Mouse (Mus musculus) CD4-positive, CD25-positive, alpha-beta regulatory T cell, adult 2 months (primary cell): ENCODE measurements around the gene Ppfia1.

Experiments
- DNase-seq: peaks from one replicate; pipeline ENCODE4 v3.0.0-alpha.2; 2012; ENCODE audit warnings: low read depth, low spot score

Gene Ppfia1

DNA sequence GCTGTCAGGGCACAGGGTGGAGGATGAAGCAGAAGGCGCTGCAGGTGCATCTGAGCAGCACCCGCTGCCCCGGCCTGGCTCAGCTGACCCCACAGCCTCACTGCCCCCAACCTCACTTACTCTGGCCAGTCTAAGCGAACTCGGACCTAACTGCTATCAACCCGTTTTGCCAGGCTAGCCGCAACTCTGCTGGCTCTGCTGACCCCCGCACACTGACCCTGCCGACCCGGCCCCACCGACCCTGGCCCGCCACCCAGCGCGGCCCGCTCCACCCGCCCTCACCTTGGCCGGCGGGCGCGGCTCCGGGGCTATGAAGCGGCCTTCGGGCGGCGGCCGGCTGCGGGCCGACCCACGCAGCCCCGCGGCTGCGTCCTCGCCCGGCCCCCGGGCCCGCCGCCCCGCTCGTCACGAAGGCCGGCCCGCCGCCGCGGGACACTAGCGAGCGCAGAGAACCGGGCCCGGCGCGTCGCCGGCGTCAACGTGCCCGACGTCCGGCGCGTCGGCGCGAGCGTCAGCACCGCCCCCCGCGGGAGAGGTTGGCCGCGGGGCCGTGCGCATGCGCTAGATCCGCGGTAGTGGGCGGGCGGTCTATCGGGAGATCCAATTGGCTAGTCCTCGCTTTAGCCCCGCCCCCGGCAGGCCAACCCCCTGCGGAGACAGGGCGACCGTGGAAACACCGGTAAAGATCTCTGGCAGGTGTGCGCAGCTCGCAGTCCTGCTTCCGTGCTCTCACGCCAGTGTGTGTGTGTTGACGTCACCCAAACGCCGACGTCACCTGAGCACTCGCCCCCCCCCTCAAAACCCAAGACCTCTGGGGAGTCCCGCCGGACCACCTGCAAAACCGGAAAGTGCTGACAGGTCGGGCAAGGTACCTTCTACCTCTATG, at the start of gene Ppfia1:
Gene Ppfia1, minus strand, starts transcription at position 493 of the 886 bp plus-strand sequence.
- peak; percentile 99 for DNase-seq

- DNase-seq, result no peak
Measured at GRCm38 (mm10) chr7:144600333-144600900, 46.9 kb upstream of the Ppfia1 start.

DNA sequence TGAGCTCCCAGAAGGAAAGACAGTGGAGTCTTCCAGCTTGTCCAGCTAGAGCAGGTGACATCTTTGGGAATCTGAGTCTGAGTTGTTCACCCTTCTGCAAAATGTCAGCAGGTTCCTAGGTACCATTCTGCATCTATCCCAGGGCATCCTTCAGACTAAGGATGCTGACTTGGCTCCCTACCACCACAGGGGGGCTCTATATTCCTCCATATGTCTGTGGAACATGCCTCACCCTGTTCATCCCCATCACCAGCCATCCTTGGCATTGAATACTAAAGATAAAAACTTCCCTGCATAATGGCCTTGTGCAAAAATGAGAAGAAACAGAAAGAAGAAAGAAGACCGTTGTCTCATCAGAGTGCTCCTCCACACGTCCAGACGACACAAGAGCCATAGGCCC, 36.0 kb upstream of the Ppfia1 start:
- no peak for DNase-seq

GRCm38 (mm10) chr7:144587291-144587690, 33.8 kb upstream of the Ppfia1 start:
- DNase-seq, result no peak

GRCm38 (mm10) chr7:144585648-144586047, 32.1 kb upstream of the Ppfia1 start:
- peak; percentile 52 for DNase-seq

DNA sequence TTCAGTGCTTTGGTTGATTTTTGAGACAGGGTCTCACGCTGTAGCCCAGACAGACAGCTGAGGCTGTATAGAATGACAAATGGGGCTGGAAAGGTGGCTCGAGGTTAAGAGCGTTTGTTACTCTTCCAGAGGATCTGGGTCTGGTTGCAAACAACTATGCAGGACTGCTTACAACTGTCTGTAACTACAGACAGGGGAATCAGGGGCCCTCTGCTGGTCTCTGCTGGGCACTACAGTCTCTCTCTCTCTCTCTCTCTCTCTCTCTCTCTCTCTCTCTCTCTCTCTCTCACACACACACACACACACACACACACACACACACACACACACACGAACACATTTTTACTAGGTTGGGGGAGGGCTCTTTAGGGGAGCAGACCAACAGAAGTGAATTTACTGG, 30.1 kb upstream of the Ppfia1 start:
- peak; percentile 83 for DNase-seq

- peak; percentile 97 for DNase-seq
Measured at GRCm38 (mm10) chr7:144582284-144582980, 28.9 kb upstream of the Ppfia1 start, which contains the start of gene Fadd. Gene Fadd (minus strand): TSS chr7:144582463.

DNA sequence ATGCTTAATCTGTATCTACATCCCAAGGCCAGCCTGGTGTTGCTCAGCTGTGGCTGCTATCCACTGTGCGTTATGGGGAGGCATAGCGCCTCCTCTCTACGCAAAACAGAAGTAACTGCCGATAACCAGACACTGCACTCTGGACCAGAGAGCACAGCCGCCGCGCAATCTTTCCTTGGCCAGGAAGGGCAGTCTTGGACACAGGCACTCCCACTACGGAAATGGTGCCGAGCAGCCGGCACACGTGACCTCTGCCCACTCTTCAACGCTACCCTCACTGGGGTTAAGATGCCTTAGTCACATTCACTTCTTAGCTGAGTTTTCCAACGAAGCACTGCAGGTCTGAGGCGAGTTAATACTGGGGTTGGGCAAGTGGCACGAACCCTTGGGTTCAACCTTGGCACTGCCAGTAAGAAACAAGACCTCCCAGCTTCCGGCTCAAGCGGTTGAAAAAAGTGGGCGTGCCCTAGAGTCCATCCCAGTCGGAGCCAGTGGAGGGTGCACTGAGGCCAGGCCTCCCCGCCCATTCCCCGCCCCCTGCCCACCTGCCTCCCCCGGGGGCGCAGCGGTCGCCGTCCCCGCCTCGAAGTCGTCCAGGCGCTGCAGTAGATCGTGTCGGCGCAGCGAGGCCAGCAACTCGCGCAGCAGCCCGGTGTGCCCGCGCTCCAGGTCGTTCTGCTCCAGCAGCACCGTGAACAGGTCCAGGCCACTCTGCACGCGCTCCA, 28.2 kb upstream of the Ppfia1 start:
- peak; percentile 88 for DNase-seq

DNA sequence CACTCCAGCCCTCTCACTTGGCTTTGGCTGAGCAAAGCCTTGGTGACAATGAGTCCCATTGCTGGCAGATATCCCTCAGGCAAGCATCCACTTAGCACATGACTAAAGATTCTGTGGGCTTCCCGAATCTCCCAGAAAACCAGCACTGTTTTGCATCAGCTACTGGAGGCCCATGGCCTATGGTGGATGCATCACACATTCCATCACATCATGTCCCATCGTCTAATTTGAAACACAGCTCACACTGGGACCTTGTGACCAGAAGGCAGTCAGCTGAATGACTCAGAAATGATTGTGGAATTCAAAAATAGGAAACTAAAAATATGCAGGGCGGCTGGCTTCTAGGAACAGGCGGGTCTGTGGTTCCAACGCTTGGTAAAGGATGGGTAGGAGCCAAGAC, 24.3 kb upstream of the Ppfia1 start:
- no peak for DNase-seq

DNA sequence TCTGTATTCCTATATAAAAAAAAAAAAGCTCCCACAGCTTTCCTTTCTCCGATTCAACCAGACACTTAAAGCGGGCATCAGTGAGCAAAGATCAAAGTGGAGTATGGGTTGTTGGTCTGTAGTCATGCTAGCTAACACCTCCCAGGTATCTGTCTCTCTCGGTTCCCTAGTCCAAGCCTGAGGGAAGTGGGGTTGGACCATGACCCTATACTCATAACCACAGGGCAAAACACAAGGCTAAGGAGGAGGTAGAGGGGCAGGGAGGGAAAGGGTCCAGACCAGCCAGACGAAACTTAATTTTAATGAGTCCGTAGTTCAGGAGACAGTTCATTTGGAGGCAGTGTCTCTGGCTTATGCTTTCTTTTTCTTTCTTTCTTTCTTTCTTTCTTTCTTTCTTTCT, 18.7 kb upstream of the Ppfia1 start:
- DNase-seq, result no peak

- DNase-seq, result no peak
Measured at GRCm38 (mm10) chr7:144571598-144571997, 18.1 kb upstream of the Ppfia1 start.

DNA sequence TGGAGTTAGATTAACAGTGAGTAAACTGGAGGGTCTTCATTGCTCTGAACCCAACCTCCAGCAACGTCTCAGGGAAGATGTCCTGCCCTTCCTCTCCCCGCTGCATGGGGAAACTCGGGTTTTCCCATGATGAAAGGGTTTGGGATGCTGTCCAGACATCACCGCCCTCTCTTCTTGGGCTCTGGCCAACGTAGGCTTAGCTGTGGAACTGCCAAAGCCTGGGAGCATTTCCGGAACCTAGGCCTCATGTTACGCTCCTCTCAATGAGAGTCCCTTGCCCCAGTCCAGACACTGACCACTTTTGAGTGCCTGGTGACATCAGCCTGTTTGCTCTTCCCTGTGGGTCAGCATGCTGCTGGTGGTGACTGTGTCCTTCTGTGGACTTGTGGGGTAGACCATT, 15.9 kb upstream of the Ppfia1 start:
- no peak for DNase-seq

- DNase-seq, result no peak
Measured at GRCm38 (mm10) chr7:144568091-144568490, 14.6 kb upstream of the Ppfia1 start.

DNA sequence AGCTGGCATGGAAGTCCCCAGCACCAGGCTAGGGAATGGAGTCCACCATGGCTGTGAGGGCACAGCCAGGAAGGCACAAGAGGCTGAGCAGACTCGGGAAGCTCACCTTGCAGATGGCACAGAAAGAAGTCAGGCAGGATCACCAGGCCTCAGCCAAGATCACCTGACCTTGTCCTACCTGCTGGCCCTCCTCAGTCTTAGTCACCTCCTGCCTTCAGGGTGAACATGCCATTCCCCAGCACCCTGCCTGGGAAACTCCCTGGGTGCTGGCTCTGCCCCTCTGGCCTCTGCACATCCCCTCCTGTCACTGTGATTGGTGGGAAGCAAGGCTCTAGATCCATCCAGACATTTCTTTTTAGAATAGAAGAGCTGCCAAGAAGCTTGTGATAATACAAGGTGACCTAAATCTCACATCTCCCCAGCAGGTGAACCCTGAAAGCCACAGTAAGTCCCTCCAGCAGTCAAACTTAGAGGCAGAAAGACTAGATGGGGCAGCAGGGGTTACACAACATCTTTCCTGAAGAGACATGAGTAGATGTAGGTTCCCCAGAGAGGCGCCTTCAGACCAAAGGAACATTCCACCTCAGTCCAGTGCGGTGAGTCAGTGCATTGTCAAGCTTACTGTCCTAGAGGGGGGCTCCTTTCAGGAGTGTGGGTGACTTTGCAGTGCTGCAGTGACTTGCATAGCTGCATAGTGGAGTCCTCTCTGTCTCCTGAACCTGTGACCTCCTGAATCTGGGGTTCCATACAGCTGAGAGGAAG, 13.6 kb upstream of the Ppfia1 start:
- DNase-seq, result no peak

DNA sequence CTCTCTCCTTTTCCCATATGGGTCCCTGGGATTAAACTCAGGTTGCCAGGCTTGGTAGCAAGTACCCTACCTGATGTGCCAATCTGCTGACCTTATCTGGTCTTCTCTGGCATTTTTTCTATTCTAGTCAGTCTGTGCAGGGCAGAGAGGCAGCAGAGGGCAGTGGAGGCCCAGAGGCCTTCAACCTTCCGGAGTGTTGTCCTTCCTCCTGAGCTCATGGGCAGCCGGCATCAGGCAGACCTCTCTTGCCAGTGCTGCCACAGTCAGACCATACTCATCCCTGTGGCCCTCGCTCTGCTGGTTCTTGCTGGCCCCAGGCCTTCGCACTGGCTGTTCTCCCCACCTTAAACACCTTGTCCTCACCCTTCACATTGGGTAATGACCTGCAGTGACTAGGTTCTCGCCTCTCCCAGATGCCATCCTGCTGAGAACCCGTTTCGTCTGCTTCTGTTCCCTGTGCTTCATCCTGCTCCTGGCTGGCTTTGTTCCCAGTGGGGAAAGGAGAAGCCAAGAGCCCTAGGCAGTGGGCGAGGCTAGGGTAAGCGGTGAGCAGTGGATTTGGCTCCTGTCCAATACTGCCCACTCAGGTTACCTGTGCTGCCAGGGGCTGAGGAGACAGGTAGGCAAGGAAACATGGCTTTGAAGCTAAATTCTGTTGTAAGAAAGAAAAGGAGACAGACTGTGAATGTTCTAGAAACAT, 10.1 kb upstream of the Ppfia1 start:
- DNase-seq, result no peak

- DNase-seq, result no peak
Measured at GRCm38 (mm10) chr7:144562016-144562415, 8.5 kb upstream of the Ppfia1 start.

DNA sequence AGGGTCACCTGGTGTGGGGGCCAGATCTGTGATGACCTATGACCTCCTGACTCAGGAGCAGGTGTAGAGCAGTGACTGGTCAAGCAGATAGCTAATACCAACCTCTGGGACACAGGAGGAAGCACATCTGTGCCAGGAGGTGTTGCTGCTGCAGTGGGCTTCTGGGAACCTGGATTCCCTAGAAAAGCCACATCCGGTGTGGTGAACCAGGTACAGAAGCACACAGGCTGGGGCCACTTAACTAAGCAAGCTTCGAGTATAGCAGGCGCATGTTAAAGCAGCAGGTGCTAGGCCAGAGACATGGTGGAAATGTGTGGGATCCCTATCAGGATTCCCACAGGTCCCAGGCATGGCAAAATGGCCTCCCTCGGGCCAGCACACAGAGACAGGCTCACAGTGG, 7.1 kb upstream of the Ppfia1 start:
- peak; percentile 70 for DNase-seq

DNA sequence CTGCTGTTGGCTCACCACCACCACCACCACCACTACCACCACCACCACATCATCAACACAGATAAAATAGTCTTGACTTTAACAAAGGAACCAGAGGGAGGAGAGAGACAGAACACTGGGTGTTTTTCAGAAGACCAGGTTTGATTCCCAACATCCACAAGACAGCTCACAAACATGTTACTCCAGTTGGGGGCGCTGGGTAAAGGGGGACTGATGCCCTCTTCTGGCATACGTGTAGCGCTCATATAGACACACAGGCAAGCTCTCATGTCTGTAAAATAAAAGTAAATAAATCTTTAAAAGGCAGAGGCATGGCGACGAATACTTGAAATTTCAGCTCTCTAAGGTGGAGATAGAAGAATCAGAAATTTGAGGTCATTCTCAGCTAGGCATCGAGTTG, 5.0 kb upstream of the Ppfia1 start:
- no peak for DNase-seq

DNA sequence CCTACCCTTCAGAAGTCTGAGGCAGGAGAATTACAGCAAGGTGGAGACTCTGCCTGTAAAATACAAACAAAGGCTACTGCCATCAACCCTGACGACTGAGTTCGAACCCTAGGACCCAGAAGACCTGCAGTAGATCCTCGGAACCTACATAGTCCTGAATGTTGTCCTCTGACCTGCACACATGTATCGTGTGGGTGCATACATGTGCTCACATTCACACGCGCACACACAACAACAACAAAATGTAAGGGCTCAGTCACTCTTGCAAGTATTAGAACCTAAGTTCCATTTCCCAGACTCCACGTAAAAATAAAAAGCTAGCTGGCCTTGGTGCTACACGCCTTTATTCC, 569 bp upstream of the Ppfia1 start:
- no peak for DNase-seq

GRCm38 (mm10) chr7:144552274-144552673, 1.3 kb downstream of the Ppfia1 start:
- DNase-seq, result no peak

DNA sequence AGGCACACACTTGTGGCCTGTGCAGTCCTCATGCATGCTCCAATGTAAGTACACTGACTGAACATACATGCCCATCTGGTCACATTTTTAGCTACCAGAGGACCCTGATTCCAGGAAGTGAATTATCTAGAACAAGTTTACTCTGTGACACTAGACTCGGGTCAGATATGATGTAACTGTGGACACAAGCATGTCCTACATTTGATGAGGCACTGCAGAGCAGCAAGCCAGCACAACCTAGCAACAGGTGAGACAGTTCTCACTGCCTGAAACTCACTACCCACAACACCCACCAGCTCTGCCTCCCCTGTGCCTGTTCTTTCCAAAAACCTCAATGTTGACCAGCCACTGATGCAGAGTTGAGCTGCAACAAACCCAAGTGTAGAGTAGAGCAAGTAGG, 2.7 kb downstream of the Ppfia1 start:
- DNase-seq, result no peak
